Mouse (Mus musculus): ENCODE measurements around the gene Ipo13.
A peak's percentile ranks its signal among the peaks of the same experiment; 100 is the strongest.

Gene Ipo13

DNA sequence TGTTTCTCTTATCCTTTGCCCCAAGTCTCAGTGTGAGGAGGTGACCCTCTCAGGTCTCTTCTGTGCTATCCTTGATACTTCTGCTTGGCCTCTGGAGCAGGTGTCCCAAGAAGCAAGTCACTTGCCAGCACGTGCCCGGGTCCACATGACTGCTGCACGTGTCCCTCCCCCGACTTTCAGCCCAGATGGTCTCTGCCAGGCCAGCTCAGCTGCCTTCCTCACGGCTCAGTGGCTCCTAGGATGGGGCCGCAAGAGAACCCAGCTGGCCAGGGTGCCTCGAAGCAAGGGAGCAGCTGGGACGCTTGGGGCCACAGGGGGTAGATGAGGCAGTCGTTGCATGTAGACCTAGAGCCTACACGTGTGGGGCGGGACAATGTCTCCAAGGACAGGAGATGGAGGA lies 69.5 kb downstream of the Ipo13 start:
- peak in 1 of 2 experiments; percentile 44 for DNase-seq (ENCODE audit: low spot score in 2 of 2)
